Mouse (Mus musculus) erythroblast, embryonic 14.5 days (primary cell): ENCODE measurements around the gene Tmem38b.

ENCODE experiments used
- GATA1 ChIP-seq: IDR thresholded peaks from 2 replicates; pipeline ENCODE4 v1.6.1; 2012; ENCODE audit warnings: low read length, inconsistent platforms, mixed read lengths
- TAL1 ChIP-seq: IDR thresholded peaks from 3 replicates; pipeline ENCODE4 v1.6.1; 2012; ENCODE audit warnings: low read length, inconsistent platforms, mixed read lengths

DNA sequence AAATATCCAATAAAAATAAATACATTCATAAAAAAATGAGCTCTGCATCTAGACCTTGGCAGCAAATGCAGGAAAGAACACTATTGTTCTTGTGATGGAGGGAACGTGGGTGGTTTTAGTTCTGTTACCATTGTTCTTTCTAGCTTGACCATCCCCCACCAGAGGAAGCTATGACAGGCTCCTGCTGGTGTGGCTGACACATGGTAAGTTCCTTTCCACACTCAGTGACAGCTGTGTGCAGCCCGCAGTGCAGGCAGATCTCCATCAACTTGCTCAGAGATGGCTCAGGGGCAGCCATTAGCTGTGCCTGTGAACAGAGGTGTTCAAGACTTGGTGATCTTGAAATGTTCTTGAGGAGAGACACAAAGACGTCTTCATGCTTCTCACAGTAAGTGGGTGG lies 6.5 kb downstream of the Tmem38b start:
- no peak for TF ChIP-seq GATA1
- no peak for TF ChIP-seq TAL1
